Mouse (Mus musculus) myocyte (in vitro differentiated cells): ENCODE results near the gene Amacr.

Experiments used
- CEBPB ChIP-seq: IDR thresholded peaks from 2 replicates; pipeline ENCODE4 v1.6.1; 2011; ENCODE audit warnings: mild to moderate bottlenecking, moderate library complexity; ENCODE audit not compliant: poor library complexity, insufficient read depth, severe bottlenecking
- MYOD1 ChIP-seq, 3 experiments: IDR thresholded peaks; one replicate each; pipeline ENCODE4 v1.6.1; 2011; ENCODE audit warnings: control low read depth in 2 of 3, low read depth in 2 of 3, mild to moderate bottlenecking in 2 of 3, moderate library complexity in 1 of 3; ENCODE audit not compliant: insufficient read length in 2 of 3, control insufficient read depth in 1 of 3
- MYOG ChIP-seq, 3 experiments: IDR thresholded peaks; one replicate each; pipeline ENCODE4 v1.6.1; 2011; ENCODE audit warnings: control low read depth in 2 of 3, low read depth in 2 of 3, mild to moderate bottlenecking in 2 of 3; ENCODE audit not compliant: insufficient read length in 2 of 3, control insufficient read depth in 1 of 3, insufficient read depth in 1 of 3
- POLR2A ChIP-seq: IDR thresholded peaks from one replicate; pipeline ENCODE4 v1.6.1; 2011; ENCODE audit warnings: low read depth, mild to moderate bottlenecking, control low read depth, moderate library complexity; ENCODE audit not compliant: insufficient read length
- POLR2AphosphoS2 ChIP-seq: IDR thresholded peaks from one replicate; pipeline ENCODE4 v1.6.1; 2011; ENCODE audit warnings: low read depth, control low read depth; ENCODE audit not compliant: insufficient read length
- TCF12 ChIP-seq: IDR thresholded peaks from one replicate; pipeline ENCODE4 v1.6.1; 2011; ENCODE audit warnings: mild to moderate bottlenecking, control low read depth; ENCODE audit not compliant: poor library complexity, insufficient read depth, severe bottlenecking
- USF1 ChIP-seq: IDR thresholded peaks from one replicate; pipeline ENCODE4 v1.6.1; 2011; ENCODE audit warnings: low read depth, mild to moderate bottlenecking, control low read depth, moderate library complexity

DNA sequence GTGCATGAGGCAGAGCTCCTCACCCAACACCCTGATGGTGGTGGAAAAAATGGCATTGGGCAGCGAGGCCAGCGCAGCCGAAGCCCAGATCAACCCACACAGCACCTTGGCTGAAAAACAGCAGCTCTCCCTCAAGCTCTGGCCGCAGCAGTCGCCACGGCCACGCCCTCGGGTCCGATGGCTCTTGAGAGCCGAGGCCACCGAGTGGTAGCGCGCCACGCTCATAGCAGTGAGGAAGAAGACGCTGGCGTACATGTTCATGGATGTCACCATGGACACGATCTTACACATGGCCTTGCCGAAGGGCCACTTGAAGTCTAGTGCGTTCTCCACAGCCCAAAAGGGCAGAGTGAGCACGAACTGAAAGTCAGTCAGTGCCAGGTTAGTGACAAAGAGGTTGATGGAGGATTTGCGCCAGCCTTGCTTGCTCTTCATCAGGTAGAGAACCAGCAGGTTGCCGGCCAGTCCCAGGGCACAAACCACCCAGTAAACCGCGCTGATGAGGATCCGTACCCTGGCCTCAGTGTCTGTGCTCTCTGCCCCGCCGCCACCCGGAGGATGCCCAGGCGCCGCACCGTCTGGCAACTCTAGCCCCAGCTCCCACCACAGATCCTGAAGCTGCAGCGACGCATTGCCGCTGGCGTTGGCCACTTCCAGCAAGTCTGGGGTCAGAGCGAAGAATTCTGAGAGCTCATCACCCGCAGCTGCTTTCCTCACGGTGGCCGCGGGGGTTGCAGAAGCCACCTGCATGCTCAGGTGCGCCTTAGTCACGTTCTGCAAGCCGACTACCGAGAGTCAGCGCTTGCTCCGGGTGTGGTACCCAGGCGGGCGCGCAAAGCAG is 55.2 kb downstream of the Amacr start:
- TF ChIP-seq POLR2A: no peak
- no peak for TF ChIP-seq CEBPB
- TF ChIP-seq MYOG (IDR thresholded peaks at IDR 0.05; ENCODE audit: control insufficient read depth in 1 of 3, insufficient read depth in 1 of 3, insufficient read length in 2 of 3, low read depth in 2 of 3): no peak
- no peak for TF ChIP-seq POLR2AphosphoS2
- no peak for TF ChIP-seq TCF12
- TF ChIP-seq MYOD1 (IDR thresholded peaks at IDR 0.05; ENCODE audit: control insufficient read depth in 1 of 3, insufficient read length in 2 of 3, low read depth in 2 of 3): no peak
- TF ChIP-seq USF1: no peak
